Mouse (Mus musculus) colon, adult 2 months (tissue): Measurements from ENCODE around the gene L3mbtl4. TPM values are rescaled to one million over a fixed set of nuclear protein-coding genes. Genes with fewer than 3 reads are reported as not detected.

Source experiments
- polyA plus RNA-seq: library from polyadenylated mRNA; depleted of rRNA; stranded (reverse); fragments of >200 nt; gene quantifications from 2 replicates; pipeline ENCODE4 v1.2.3, GENCODE M21; 2012; rRNA removed

L3mbtl4 gene
- 0.05 and 0.73 TPM in 2 replicates for polyA plus RNA-seq

GRCm38 (mm10) chr17:68273527-68273926 lies at the start of gene L3mbtl4:
Gene L3mbtl4, plus strand, starts transcription at chr17:68273797.

DNA sequence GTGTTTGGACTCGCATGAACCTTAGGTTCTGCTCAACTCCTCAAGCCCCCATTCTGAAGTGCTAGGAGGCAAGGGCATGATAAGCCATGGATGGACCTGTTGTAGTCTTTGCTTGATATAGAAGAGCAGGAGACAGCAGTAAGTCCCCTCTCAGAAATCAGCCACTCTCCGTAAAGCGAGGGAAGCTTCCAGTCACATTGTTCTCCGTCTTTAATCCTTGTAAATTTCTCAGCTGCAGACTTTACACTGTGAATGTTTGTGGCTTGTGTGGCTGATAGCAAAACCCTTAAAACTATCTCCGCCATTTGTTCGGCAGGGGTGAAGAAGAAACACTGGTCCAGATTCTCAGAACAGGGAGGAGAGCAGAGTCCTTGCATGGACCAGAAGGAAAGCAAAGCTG lies 552.7 kb downstream of the L3mbtl4 start, which contains the start of gene Tmem200c:
Gene Tmem200c (plus strand): TSS at position 301 of the 400 bp plus-strand sequence.

